Mouse (Mus musculus) brain, adult 10 weeks (tissue): ENCODE data around the gene Glyatl3. TPM values are rescaled to one million over a fixed set of nuclear protein-coding genes. Genes with fewer than 3 reads are reported as not detected.

ENCODE experiments used
- polyA plus RNA-seq: library from polyadenylated mRNA; stranded (reverse); fragments of 350-450 nt; fragmentation: Illumina TruSeq; extraction: RNeasy Lipid Tissue Mini Kit (QIAGEN cat#74804); gene quantifications from one replicate; pipeline ENCODE4 v1.2.3, GENCODE M21; 2015; ENCODE audit warnings: low read depth, low replicate concordance

Gene Glyatl3
- polyA plus RNA-seq: not detected

DNA sequence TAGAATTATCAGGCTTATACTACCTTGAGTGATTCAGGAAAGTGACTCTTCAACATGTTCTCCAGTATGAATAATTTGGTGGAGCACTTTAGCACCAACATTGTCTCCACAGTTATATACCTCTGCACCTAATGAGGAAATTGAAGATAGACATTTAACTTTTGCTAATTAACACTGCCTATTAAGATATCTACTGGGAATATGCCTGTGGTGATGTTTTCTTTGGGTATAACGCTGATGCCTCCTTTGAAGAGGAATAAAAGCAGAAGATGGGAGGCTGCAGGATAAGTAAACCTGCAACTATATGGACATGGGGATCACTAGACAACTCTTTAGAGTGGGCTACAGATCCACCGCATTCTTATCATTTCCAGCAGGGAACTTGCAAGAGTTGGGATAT is at the start of gene Glyatl3:
TSS of gene Glyatl3 (minus strand) at position 101 of the 400 bp plus-strand sequence.

DNA sequence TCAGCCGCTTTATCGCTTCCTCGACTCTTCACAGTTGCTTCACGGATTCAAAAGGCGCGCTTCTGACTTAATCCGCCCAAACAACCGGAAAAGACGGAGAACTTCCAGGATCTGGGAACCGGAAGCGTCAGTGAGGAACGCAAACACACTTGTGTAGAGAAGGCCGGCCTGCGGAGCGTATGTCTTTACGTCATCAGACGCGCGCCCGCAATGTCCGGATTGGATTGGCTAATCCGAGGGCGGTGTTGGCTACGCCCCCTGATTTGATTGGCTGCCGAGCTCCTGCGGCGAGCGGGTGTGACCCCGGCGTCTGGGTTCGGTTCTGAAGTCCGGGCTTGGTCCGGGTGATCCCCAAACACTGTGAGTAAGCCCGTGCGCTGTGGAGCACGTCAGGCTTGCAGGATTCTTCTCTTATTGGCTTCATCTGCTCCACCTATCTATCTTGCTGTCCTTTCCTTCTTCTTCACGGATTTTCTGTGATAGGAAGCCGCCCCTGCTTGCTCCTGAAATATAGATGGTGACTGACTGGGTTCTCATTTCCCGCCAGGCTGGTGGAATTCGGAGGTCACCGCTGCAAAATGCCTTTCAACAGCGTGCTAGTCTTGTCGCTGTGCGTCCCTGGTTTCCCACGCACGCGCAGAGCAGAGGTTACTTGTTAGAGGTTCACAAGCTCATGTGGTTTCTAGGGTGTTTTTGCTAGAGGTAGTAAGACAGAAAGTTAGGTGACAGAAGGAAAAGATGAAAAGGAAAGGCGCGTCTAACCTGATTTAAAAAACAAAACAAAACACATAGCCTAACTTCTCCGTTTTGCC is 20.5 kb upstream of the Glyatl3 start, which contains the start of the genes Mut and Cenpq:
TSS of gene Mut (plus strand) at position 266 of the 812 bp plus-strand sequence.
TSS of gene Cenpq (minus strand) at position 628 of the 812 bp plus-strand sequence.

DNA sequence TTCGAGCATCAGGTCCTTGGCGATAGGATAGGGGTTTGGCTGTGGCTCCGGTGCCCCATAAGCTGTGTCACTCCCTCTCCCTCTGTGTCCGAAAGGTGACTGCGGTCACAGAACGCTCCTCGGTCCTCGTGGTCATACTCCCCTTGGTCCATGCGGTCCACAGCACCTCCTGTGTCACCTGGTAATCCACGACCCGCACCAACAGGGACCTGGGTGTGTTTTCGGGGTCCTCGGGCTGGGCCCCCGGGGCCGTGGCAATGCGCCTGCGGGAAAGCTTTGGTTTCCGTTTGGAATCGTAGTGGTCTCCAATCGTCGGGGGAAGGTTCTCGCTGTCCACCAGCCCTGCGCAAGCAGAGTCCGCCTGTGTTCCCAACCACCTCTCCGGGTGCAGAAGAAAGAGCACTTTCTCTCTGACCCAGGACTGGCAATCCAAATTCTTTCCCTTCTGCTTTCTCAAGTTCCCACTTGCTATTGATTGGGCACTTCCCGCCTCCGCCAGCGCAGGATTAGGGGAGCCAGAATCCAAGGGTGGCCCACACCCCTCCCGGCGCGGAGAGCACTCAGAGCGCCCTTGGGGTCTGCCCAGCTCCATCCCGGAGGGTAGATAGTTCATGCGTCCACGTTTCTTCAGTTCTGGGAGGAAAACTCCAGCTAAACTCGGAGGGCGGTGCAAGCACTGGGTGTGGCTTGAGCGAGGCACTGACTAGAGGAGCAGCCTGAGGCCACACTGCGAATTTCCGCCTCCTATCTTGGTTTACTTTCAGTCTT is 34.0 kb downstream of the Glyatl3 start, which contains the start of gene 9130008F23Rik:
TSS of gene 9130008F23Rik (minus strand) at position 636 of the 768 bp plus-strand sequence.

Other genes starting within 250 kb of the Glyatl3 start
- gene Esp1, start 187.2 kb downstream of the Glyatl3 start, polyA plus RNA-seq: not detected
- 0.48 TPM for gene Crisp2, start 107.3 kb downstream of the Glyatl3 start, polyA plus RNA-seq
- gene Rhag, start 103.2 kb downstream of the Glyatl3 start, polyA plus RNA-seq: not detected
- not detected for gene 9130008F23Rik, start 33.8 kb downstream of the Glyatl3 start, polyA plus RNA-seq
- 29.3 TPM for gene Mut, start 20.3 kb upstream of the Glyatl3 start, polyA plus RNA-seq
- 8.0 TPM for gene Cenpq, start 20.7 kb upstream of the Glyatl3 start, polyA plus RNA-seq